Mouse (Mus musculus) kidney, adult 2 months (tissue): ENCODE measurements around the gene Uqcr11.

Source experiments
- CTCF ChIP-seq: fragments of 200-500 bp; conservative IDR thresholded peaks from 2 replicates; pipeline ENCODE4 v1.5.1; 2011; ENCODE audit warnings: low read depth, mild to moderate bottlenecking, control low read depth, low read length, moderate library complexity, mixed read lengths; ENCODE audit not compliant: insufficient read depth, insufficient read length
- POLR2A ChIP-seq: fragments of 200-500 bp; IDR thresholded peaks from one replicate; pipeline ENCODE4 v1.6.1; 2011; ENCODE audit warnings: low read depth, low read length, control low read depth

DNA sequence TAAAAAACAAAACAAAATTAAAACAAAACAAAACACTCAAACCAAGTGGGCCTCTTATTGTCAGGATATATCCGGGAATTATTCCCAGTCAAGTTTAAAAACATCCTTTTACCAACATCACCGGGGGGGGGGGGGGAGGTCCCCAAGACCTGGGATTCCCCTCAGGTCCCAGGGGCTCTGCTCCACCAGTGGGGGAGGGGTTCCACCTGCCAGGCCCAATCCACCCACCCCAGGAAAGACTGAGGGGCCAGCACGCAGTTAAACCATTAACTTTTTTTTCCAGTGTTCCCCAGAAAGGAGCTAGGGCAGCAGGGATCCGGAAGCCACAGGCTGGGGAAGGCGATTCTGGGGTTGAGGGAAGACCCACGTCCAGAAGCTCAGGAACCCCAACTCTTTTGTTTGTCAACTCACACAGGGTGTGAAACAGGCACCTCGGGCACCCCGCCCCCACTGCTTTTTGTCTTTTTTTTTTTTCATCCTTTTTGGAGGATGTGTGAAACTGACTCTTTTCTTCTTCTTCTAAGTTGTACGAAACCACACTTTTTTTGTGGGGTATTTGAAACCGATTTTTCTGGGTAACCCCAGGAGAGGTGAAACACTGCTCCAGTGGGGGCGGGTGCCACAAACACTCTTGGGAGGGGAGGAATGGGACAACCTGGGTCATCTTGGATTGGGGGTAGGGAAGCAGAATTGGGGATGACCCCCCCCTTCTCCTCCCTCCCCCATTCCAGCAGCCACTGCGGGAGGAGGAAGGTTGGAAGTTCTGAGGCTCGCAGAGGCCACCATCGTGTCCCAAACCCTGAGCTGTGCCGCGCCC, 25.1 kb upstream of the Uqcr11 start:
- TF ChIP-seq CTCF: no peak
- no peak for TF ChIP-seq POLR2A
